Mouse (Mus musculus) thymus, adult 2 months (tissue): ENCODE measurements around the gene Zfp369. TPM values are rescaled to one million over a fixed set of nuclear protein-coding genes. Genes with fewer than 3 reads are reported as not detected.
"Not testable (repeated sequence)": the region's sequence is repeated elsewhere in the genome, so short reads cannot be mapped to it uniquely, and the experiment has no call there.

Experiments
- DNase-seq: peaks from one replicate; pipeline ENCODE4 v3.0.0; 2021
- H3K27ac ChIP-seq: fragments of 200-500 bp; 2 replicates; pipeline ENCODE4 v1.5.1; 2012; ENCODE audit warnings: low read length, control low read depth; ENCODE audit not compliant: control insufficient read depth, insufficient read depth
- H3K27me3 ChIP-seq: fragments of 200-500 bp; 2 replicates; pipeline ENCODE4 v1.6.1; 2012; ENCODE audit warnings: mild to moderate bottlenecking, low read length, moderate library complexity, mixed read lengths; ENCODE audit not compliant: control insufficient read depth, insufficient read depth
- H3K36me3 ChIP-seq: fragments of 200-500 bp; 2 replicates; pipeline ENCODE4 v1.6.1; 2012; ENCODE audit warnings: mild to moderate bottlenecking, low read length, moderate library complexity; ENCODE audit not compliant: control insufficient read depth, insufficient read depth
- H3K4me1 ChIP-seq: fragments of 200-500 bp; replicated peaks from 2 replicates; pipeline ENCODE4 v1.6.1; 2012; ENCODE audit warnings: low read length; ENCODE audit not compliant: control insufficient read depth, insufficient read depth
- H3K4me3 ChIP-seq: fragments of 200-500 bp; 2 replicates; pipeline ENCODE4 v1.5.1; 2012; ENCODE audit warnings: mild to moderate bottlenecking, low read length, control low read depth, moderate library complexity; ENCODE audit not compliant: control insufficient read depth, insufficient read depth
- CTCF ChIP-seq: fragments of 200-500 bp; IDR thresholded peaks from 2 replicates; pipeline ENCODE4 v1.5.1; 2012; ENCODE audit warnings: mild to moderate bottlenecking, control low read depth, low read length, moderate library complexity, borderline replicate concordance; ENCODE audit not compliant: control insufficient read depth, poor library complexity, insufficient read depth; ENCODE audit errors: extremely low read depth
- POLR2A ChIP-seq: fragments of 200-500 bp; IDR thresholded peaks from 2 replicates; pipeline ENCODE4 v1.6.1; 2012; ENCODE audit warnings: mild to moderate bottlenecking, low read length, control low read depth, moderate library complexity; ENCODE audit not compliant: control insufficient read depth, poor library complexity, insufficient read depth; ENCODE audit errors: extremely low read depth
- WGBS: fragments of 180-500 bp; shearing (Covaris S2); methylation state at CpG from one replicate; pipeline ENCODE4 v1.1.7; 2018; 5-methylcytosine and 5-hydroxymethylcytosine counted together
- polyA plus RNA-seq: library from polyadenylated mRNA; depleted of rRNA; stranded (reverse); fragments of >200 nt; gene quantifications from 2 replicates; pipeline ENCODE4 v1.2.3, GENCODE M21; 2012; rRNA removed

Zfp369 gene
- polyA plus RNA-seq, 1 experiment = 52.8 TPM

DNA sequence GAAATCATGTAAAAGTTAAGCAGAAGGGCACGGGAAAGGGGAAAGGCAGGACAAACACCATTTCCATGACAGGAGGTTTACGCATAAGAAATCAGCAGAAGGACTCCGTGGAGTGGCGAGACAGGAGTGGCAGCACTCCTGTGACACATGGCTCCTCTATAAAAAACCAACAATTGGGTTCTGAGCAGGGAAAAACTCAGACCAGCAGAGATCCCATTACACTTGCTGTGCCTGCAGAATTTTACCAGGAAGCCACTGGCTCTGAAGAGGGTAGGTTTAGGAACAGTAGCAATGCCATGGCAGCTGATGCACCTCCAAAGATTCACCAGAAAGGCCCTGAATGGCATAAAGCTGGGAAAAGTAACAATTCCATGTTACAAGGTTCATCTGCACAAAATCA is 17.7 kb downstream of the Zfp369 start:
- Histone ChIP-seq H3K36me3 (peaks cover 39% of the 10 kb centered on the region), H3K4me1 (no peaks in the 10 kb centered on the region), H3K27ac (no peak overlapping the region), H3K27me3 (no peaks in the 10 kb centered on the region), H3K4me3 (no peak overlapping the region)
- no peak for DNase-seq
- 98% methylated on average over 4 of the region's 4 CpGs for WGBS
- no peak for TF ChIP-seq CTCF
- no peak for TF ChIP-seq POLR2A

DNA sequence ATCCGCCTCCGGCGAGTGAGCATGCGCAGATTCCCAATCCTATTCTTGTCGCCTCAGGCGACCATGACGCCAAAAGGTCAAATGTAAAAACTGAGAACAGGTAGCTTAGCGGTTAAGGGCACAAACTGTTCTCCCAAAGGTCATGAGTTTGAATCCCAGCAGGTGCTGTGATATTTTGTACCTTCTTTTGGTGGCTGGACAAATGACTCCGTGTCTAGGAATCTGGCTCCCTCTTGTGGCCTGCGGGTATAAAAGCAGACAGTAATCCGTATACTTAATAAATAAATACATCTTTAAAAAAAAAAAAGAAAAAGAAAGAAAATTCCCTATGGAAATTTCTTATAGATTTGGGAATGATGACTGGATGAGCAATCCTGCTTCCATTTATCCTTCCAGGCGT is 32.2 kb downstream of the Zfp369 start:
- not testable (repeated sequence) for H3K36me3 ChIP-seq, H3K4me1 ChIP-seq, H3K27ac ChIP-seq, H3K4me3 ChIP-seq, H3K27me3 ChIP-seq
- peak; percentile 36 for DNase-seq
- WGBS = 42% methylated on average over 12 of the region's 12 CpGs

DNA sequence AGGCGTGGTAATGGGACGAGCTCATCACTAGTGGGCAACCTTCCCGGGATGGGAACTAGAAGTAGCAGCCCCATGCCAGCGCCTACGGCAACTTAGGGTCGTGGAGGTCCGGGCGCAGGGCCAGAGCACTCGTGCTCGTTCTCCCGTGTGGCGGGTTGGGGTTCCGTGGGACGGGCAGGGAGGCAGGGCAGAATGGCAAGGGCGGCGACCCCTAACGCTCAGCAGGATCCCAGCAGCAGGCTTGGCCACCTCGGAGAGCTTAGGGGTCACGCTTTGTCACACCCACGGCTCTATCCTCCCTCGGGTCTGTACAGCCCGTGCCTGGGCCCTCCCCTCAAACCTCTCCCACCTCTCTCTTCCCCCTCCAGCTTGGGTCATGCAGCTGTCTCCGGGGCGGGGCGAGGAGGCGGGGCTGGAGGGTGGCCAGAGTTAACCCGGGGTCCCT is 32.7 kb downstream of the Zfp369 start:
- Histone ChIP-seq H3K27me3 (no peaks in the 10 kb centered on the region), H3K4me3 (no peak overlapping the region), H3K27ac (no peak overlapping the region), H3K4me1 (no peaks in the 10 kb centered on the region), H3K36me3 (no peaks in the 10 kb centered on the region)
- DNase-seq = peak; percentile 6
- whole genome bisulfite sequencing = 31% methylated on average over 26 of the region's 27 CpGs
- TF ChIP-seq POLR2A = no peak
- no peak for TF ChIP-seq CTCF

DNA sequence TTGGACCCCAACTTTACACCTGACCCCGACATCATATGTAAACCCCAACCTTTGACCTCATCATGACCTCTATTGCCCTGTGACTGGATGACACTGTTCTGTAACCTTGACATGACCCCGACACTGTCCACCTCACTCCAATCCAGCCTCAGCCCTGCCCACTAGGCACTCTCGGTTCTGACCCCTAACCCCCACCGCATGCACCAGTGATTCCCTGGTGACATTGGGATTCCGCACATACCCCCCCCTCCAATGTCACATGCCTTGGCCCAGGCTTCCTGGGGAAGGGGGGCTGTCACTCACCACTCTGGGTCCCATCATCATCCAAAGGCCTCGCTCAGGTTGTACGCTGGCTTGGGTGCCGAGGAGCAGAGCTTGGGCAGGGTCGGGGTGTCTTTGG is 33.2 kb downstream of the Zfp369 start:
- Histone ChIP-seq H3K4me3 (no peak overlapping the region), H3K4me1 (no peaks in the 10 kb centered on the region), H3K27me3 (no peaks in the 10 kb centered on the region), H3K36me3 (no peaks in the 10 kb centered on the region), H3K27ac (no peak overlapping the region)
- 96% methylated on average over 9 of the region's 9 CpGs for WGBS
- TF ChIP-seq POLR2A (no peak), CTCF (no peak)
- DNase-seq = no peak

DNA sequence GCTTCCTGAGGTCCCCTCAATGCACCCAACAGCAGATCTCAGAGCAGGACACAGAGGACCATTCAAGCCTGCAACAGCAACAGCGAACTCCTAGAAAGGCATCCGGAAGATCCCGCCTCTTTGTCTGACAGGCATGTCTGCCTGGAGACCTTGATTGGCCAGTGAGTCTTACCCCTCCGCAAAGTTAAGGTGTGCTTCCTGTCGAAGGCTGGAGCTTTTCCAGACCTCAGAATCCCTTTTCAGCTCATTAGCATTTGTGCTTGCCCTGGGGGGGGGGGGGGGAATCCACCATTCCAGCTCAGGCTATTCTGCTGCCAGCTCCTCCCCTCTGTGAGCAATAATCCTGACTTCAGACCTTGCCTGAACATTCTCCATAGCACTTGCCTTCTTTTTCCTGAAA is 69.9 kb downstream of the Zfp369 start:
- H3K27ac ChIP-seq, H3K4me3 ChIP-seq, H3K4me1 ChIP-seq, H3K27me3 ChIP-seq, H3K36me3 ChIP-seq, DNase-seq: not testable (repeated sequence)
- WGBS = 59% methylated on average over 5 of the region's 5 CpGs

DNA sequence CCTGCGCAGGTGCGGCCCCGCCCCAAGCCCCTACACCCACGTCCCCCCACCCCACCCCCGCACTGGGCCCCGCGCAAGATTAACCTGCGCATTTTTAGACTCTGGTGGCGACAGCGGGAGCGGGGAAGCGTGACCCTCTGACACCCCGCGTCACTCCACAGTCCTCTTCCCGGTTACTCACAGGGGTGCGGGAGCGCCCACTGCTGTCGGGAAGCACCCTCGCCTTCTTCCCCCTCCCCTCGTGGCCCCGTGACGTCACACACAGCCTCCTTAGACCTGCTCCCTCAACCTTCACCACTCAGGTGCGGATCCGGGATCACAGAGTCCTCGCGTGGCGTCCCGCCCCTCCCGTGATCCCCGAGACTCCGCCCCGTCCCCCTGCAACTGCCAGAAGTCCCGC is 73.2 kb downstream of the Zfp369 start:
- WGBS = 25% methylated on average over 33 of the region's 33 CpGs
- not testable (repeated sequence) for H3K4me3 ChIP-seq, H3K36me3 ChIP-seq, H3K27me3 ChIP-seq, H3K27ac ChIP-seq, H3K4me1 ChIP-seq, DNase-seq

Other genes starting within 250 kb of the Zfp369 start
- gene Spata31d1c, start 245.8 kb upstream of the Zfp369 start, polyA plus RNA-seq = not detected in 2 replicates
- gene Prss47, start 226.1 kb upstream of the Zfp369 start, polyA plus RNA-seq = not detected in 2 replicates
- gene Mfsd14b, start 165.8 kb upstream of the Zfp369 start, polyA plus RNA-seq = 17.9 and 19.5 TPM in 2 replicates
- not detected in 2 replicates for gene Olfr465-ps1, start 140.7 kb upstream of the Zfp369 start, polyA plus RNA-seq
- not detected in 2 replicates for gene Olfr466, start 128.6 kb upstream of the Zfp369 start, polyA plus RNA-seq
- gene Nlrp4f, start 72.8 kb upstream of the Zfp369 start, polyA plus RNA-seq = 0.04 TPM in 1 of 2 replicates, not detected in the other
- gene Gm10775, start 19.3 kb upstream of the Zfp369 start, polyA plus RNA-seq = not detected in 2 replicates
- gene Gm10139, start 233.9 kb downstream of the Zfp369 start, polyA plus RNA-seq = not detected in 2 replicates